Mouse (Mus musculus) cortical plate, adult 2 months (tissue): ENCODE data around the gene Cd36.

ENCODE experiments used
- CTCF ChIP-seq: fragments of 200-500 bp; IDR thresholded peaks from 2 replicates; pipeline ENCODE4 v1.5.1; 2011; ENCODE audit warnings: mild to moderate bottlenecking, control low read depth, low read length; ENCODE audit not compliant: insufficient read depth; ENCODE audit errors: extremely low read depth
- POLR2A ChIP-seq: fragments of 200-500 bp; IDR thresholded peaks from 2 replicates; pipeline ENCODE4 v1.6.1; 2011; ENCODE audit warnings: mild to moderate bottlenecking, low read length, control low read depth; ENCODE audit not compliant: insufficient read depth; ENCODE audit errors: extremely low read depth

- TF ChIP-seq CTCF (no peak), POLR2A (no peak)
Measured at GRCm38 (mm10) chr5:17848733-17849132, 39.9 kb downstream of the Cd36 start.
